Mouse (Mus musculus): ENCODE measurements at regions not wholly inside any gene's neighbourhood (a gene's known extent, or its start where the extent isn't known, plus 50 kb on each side); places are given as distances from the start of the nearest gene placed in this dataset.

DNA sequence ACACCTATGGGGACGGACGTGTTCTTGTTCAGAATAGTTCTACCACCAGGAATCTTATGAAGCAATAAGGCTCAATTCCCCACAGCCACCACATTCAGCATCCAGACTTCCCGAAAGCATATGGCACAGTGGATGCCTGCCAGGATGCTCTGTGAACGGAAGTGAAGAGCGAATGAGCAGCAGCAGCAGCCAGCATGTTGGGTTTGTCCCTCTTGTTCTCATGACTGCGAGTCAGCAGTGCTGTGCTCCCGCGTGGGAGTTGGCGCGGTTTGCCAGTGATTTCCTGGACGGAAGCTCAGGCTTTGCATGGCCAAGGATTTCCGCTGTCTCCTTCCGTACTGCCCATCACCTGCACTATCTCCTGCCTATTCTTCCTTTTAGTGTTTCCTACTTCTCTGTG lies 471.8 kb upstream of the Kif2a start:
- no peak for DNase-seq (ENCODE audit: low read depth, low spot score)

DNA sequence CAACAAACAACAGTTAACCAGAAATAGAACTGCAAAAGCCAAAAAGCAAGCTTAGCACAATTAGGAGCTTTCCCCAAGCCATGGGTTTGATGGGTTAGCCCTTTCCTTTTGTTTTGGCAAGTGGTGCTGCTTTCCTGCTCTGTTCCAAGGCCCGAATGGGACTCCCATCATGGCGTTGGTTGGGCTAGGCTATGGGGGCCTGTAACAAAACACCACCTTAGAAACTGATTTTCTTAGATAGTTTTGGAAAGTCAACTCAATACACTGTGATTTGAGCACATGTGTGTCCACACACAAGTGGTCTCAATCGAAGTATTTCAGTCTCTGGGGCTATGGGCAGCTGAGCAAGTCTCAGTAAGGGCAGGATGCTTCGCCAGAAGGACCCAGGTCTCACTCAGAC lies 470.5 kb upstream of the Kif2a start:
- no peak for DNase-seq (ENCODE audit: low read depth, low spot score)

DNA sequence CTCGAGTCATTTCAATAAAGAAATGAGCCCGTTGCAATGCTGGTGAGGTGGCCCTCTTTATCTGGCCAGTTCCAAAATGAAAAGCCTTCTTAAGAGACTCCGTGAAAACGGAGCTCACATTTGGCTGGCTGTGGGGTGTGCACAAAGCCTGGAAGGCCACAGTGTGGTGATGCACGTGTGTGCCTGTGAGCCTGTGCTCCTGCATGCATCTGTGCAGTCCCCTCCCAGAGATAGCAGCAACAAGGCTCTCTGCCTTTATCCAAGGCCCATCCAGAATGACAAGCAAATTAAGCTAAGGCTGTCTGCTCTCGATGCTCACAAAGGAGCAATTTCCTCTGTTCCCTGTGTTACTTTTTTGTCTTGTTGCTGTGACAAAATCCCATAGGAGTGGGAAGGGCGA lies 469.5 kb upstream of the Kif2a start:
- no peak for DNase-seq (ENCODE audit: low read depth, low spot score)

DNA sequence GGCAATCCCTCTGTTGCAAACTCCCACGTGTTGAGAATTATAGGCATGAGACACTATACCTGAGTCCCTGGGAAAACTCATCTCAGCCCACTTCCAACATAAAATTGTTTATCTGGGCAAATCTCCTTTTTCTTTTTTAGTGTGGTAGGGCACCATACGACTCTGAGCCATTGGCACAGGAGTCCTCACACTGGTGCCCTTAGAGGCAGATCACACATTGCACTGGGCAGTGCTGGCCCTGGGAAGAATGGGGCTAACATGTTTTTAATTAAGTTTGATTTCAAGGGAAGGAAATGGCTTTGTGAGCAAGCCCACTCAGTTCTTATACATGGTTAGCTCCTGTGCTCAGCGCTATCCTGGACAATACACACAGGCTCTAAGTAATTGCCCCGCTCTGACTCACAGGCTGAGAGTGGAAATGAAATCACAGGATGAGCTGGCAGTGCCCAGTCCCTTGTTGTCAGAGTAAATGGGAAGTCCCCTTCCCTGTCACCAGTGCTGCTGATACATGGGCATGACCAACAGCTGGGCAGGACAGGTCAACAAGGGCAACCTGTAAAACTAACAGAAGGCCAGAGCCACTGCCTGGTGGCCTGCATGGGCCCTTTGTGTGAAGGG lies 463.6 kb upstream of the Kif2a start:
- DNase-seq (ENCODE audit: low read depth, low spot score) = no peak

DNA sequence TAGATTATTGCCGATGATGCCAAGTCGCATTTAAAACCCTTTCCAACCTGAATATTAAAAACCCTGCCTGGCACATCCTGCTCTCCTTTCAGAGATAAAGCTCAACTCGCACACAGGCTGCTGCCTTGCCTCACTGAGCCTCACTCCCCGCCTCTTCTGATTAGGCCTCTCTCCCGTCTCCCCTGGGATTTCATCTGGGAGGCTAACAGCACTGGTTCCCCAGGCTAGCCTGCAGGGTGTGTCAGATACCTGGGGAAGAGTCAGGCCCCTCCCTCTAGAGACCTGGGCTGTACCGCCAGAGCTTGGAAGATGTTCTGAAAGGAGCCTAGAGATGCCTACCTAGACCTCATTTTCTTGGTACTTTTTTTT lies 462.7 kb upstream of the Kif2a start:
- DNase-seq (ENCODE audit: low read depth, low spot score) = no peak

DNA sequence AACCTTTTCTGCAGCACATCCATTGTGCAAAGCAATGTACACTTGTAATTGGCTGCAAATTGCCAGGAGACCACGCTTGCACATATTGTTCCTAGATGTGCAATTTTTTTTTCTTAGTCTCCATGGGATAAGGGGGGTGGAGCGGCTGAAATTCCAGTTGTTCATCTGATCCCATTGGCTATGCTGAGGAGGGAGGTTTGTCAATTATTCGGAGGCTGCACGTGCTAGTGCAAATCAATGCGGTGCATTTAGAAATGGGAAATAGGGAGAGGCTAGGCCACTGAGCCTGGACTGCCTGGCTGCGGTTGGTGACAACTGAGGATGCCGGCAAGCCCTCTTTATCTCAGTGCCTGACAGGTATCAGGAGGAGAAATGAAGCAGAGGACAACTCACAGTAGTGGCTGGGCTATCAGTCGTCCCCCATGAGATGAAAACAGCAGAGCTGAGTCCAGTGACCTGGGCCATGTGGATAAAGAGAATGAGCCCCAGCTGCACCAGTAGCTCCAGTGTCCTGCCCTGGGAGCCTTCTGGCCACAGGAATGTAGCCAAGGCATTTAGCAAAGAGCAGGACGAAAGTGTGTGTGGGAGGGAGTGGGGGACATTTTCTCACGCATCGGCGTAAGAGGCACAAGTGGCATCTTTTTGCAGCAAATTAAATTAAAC lies 462.2 kb upstream of the Kif2a start:
- DNase-seq (ENCODE audit: low read depth, low spot score) = no peak

DNA sequence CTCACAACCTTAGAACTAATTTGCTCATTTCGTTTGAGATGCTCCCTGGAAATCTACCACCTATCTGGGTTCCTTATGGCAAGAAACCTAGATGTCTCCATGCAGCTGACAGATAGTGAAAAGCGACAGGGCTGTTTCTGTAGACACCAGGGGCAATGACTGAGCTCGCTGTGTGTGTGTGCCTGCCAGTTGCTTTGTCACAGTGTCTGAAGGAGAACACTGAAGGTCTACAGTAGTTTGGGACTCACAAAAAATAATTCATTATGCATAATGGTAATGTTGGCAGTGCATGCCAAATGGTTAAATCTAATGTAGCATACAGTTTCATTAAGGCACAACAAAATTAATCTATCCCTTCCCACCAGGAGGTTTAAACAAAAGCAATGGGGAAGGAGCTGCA lies 453.2 kb upstream of the Kif2a start:
- DNase-seq (ENCODE audit: low read depth, low spot score) = no peak

DNA sequence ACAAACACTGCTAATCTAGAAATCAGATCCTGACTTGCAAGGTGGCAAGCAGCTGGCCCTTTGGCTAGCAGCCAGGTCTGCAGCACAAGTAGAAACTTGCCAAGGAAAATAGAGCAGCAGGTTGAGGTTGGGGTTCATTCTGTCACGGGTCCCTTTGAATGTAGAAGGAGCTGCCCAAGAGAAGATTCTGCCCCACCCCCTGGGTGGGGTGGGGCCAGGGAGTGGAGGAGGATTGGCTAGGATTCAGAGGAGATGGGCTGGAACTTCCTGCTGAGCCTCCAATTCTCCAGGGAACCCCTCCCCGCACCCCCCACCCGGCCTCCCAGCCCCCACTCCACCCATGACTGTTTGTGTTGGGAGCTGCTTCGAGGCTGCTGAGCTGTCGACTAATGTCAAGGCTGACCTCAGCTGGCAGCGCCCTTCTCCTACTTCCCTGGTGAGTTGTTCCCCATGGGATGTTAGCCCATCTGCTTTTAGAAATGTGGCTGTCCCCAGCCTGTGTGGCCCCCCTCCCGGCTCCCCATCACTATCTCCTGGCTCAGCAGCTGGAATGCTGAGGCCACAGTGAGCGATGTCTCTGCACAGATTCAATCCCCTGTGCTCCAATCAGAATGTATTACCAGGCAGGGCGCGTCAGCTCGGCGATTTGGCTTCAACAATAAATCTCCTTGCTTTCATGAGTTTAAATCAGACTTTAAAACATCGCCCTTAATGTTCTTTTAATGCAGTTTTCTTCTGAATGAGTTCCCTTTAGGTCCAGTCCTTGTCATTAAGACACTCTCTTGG lies 447.8 kb upstream of the Kif2a start:
- peak; percentile 17 for DNase-seq (ENCODE audit: low read depth, low spot score)

DNA sequence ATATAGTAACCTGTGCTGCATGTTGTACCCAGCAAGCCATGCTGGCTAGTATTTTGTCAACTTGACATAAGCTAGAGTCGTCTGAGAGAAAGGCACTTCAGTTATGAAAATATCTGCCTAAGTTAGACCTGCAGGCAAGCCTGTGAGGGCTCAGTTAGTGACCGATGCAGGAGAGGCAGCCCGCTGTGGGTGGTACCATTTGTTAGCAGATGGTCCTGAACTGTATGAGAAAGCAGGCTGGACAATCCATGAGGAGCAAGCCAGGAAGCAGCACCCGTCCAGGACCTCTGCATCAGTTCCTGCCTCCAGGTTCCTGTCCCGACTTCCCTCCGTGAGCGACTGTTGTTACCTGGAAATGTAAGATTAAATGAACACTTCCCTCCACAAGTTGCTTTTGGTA lies 440.9 kb upstream of the Kif2a start:
- no peak for DNase-seq (ENCODE audit: low read depth, low spot score)

DNA sequence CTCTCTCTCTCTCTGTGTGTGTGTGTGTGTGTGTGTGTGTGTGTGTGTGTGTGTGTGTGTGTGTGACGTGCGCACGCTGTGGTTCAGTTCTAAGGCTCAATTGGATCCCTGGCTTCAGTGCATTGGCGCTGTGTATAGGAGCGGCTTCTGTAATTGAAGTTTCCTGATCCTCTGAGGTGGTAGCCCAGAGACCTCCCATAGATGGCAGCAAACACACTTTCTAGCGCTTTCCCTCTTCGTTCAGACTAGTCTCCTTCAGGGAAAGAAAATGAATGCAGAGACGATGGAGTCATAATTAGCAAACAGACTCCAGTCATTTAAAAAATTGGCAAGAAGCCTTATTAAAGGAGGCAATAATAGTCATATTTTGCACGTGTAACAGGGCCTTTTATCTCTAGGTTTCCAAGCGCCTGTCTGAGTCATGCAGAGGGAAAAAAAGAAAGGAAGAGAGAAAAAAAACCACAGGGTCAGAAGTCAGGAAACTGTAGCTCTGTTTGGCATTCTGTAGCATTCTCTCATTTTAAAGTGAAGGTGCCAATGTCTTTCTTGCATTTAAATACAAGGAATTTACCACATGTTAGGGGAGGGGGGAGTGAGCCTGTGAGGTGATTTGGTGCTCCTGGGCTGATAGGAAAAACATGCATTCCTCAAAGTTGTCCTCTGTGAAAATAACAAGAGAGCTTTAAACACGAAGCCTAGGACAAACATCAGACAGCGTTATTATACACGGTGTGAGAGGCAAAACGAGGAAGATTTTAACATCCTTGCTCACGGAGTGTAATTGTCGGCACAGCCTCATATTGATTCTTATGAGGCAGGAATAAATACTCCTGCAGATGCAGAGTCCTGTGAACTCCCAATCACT lies 439.4 kb upstream of the Kif2a start:
- DNase-seq (ENCODE audit: low read depth, low spot score) = peak; percentile 52

DNA sequence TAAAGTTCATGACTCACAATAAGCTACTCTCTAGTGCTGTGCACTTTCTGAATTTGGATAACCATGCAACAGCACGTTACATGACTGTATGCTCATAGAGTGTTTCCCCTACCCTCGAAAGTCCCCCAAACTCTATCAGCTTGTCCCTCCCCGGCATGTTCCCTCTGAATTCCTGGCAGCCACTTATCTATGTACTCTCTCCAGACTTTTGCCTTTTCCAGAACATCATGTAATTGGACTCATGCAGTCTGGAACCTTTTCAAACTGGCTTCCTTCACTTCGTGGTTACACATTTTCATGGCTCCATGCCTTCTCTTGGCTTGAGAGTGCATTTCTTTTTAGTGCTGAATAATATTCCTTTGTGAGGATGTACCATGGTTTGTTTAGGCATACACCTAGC lies 436.8 kb upstream of the Kif2a start:
- DNase-seq (ENCODE audit: low read depth, low spot score) = no peak

DNA sequence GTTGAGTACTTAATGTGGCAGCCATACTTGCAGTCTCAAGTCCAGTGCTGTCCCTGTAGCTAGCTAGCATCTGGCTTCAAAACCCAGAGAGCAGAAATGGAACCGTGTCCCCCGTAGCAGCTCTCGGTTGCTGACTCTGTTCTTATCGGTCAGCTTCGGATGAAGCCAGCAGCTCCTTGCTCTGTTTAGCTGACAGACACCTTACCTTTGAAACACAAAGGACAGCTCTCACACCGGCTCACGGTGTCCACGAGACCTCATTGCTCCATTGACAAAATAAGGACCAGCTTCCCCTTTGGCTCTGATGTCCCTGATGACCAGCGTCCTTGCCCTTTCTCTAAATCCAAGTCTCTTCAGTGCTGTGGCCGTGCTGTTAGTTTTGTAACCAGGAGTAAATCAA lies 435.3 kb upstream of the Kif2a start:
- no peak for DNase-seq (ENCODE audit: low read depth, low spot score)

DNA sequence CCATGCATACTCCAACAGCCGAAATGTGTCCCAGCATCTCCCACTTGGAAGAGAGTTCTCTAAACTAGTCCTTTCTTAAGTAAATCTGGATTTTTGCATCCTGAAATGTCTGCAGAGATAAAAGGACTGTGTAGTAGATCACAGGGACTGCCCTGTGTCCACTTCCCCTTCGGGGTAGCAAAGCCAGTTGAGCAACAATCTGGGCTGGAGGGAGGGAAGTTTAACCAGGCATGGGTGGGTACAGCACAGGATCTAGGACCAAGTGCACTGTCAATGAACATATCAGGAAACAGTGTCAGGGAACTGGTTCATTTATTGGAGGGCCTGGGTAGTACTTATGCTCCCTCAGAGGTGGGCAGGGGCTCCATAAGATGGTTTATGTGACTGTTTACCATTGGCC lies 434.5 kb upstream of the Kif2a start:
- DNase-seq (ENCODE audit: low read depth, low spot score) = no peak

DNA sequence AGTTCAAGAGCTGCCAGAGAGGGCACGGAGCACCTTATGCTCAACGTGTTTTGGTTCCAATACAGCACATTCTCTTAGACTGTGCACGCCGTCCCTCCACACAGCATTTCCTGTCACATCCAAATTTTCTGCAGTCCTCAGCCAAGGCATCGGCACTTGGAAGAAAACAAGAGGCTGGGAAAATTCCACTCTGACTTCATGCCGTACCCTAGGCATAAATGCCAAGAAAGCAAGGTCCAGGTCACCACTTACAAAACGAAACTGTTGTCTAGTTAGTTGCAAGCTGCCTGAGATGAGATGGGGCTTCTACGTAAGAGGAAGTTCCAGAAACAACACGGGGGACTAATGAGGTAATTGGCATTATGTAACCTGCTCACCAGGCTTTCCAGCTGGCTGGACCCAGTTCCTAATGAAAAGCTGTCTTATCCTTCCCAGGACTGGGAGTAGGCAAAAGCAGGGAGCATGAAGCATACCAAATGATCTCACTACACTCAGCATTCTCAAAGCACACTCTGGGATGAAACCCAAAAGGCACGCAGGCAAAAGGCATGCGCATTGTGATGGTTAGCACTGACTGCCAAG lies 427.8 kb upstream of the Kif2a start:
- no peak for DNase-seq (ENCODE audit: low read depth, low spot score)

DNA sequence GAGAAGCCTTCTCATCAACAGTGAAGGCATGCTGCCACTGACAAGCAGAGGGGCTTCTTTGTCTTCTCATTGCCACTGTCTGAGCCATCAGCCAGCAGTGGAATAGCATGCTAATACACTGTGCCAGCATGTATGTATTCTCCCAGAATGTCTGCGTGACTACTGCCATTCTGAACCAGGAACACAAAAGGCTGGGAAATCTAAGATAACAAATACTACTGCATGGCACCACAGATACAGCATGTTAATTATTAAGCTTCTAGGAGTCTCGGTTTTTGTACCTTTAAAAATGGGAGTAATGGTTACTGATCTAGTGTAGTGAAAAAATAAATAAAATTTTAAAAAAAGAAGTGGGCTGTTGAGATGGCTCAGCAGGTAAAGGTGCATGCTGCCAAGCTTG lies 425.9 kb upstream of the Kif2a start:
- DNase-seq (ENCODE audit: low read depth, low spot score) = no peak

DNA sequence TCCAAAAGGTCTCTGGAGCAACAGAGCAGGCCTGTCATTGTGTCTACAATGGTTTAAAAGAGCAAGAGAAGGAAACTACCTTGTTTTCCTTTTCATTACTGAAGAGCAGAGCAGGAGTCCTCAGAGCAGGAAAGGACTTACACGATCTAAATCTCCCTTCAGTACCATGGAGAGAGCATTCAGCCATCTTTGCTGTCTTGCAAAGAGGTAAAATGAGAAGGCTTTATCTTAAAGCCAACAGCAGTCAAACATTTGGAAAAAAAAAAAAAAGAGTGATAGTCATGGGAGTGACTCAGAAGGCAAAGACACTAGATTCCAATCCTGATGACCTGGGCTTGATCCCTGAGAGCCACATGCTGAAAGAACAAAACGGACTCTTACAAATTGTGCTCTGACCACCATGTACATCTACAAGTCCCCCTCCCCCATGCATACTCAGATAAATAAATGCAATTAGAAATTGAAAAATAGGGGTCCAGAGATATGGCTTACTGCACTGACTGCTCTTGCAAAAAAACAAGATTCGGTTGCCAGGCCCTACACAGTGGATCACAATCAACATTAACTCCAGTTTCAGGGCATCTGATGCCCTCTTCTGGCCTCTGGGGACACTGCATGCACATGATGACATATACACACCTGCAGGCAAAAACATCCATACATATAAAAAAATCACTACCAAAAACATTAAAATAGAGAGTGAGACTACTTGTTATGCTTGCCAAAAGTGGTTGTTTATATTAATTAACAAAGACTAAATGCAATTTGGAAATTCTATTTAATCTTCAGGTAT lies 397.6 kb upstream of the Kif2a start:
- DNase-seq (ENCODE audit: low read depth, low spot score) = peak; percentile 16

DNA sequence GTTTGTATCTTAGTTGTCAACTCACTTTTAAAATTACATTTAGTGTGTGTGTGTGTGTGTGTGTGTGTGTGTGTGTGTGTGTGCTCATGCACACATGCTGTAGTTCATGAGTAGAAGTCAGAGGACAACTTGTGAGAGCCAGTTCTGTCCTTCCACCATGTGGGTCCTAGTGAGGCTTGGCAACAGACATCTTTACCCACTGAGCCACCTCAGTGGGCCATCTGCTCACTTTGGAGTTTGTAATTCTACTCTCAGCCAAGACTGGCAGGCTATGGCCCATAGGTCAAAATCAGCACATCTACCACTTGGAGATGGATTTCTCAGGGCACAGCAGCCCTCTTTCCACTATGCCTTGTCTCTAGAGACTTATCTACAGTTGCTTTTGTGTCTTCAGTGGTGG lies 388.3 kb upstream of the Kif2a start:
- no peak for DNase-seq (ENCODE audit: low read depth, low spot score)

DNA sequence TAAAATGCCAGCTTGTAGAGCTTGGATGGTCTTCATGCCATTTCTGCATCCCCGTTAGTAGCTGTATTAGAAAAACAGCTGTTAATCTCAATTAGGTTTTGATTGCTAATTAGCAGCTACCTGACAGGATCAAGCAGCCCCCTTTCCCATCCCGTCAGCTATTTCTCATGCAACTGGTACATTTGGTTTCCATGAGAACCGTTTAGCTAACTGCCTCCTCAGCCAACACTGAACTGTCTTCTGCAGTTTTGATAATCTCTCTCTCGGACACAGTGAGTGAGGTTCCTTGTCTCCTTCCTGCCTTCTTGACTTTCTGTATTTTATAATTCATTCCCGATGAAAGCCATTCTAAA lies 385.7 kb upstream of the Kif2a start:
- no peak for DNase-seq (ENCODE audit: low read depth, low spot score)

DNA sequence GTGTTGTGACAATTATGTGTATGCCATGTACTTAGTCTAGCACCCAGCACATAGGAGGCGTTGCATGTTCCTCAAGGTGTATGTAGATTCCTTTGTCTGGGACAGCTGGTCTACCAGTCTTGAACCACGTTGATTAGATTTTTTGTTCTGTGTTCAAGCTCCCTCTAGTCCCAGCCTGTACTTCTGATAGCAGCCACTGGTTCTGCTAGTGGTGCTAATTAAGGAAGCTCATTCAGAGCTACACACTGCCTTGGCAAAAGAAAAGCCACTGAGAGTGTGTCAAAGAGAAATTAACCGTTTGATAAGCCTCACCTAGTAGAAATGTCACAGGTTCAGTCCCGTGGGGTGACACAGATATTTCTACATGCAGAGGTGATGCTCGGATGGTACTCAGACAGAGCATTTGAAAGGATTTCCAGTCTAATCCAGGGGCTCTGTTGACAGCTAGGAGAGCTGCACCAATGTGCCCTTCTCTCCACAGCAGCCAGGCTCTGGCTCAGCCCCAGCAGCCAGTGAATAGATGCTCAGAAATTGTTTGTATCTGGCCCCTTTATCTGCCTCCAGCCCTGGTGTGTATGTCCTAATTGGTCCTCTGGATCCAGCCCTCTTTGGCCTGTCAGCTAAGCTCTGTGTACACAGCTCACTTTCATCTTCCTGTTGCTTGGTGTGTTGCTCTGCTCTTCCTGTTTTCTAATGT lies 385.2 kb upstream of the Kif2a start:
- no peak for DNase-seq (ENCODE audit: low read depth, low spot score)

DNA sequence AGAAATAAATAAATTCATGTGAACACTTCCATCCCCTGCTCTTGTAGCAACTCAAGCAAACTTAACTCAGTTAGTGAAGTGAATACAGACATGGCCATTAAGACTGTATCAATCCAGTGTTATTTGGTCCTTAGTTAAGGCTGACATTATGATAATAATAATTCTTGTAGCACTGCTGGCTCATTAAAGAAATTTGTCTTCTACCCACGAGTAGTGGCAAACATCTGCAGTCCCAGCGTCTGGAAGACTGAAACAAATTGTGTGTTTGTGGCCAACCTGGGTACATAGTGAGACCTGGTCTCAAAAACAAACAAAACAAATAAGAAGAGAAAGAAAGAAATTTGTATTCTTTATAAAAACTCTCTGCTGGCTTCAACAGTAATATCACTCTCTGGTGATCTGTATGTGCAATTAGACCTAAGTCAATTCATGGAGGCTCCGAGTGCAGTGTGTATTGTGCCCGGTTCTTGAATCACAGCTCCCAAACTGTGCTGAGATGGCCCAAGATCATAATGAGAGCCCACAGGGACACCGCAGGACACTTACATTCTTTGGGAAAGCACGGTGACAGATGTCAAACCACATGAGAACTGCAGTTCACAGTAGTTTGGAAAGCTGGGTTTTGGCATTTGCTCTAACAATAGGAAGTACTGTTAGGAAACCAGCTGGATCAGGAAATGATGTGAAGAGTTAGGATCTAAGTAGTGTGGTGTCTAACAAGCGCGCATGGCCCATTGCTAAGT lies 376.9 kb upstream of the Kif2a start:
- DNase-seq (ENCODE audit: low read depth, low spot score) = no peak
